Mouse (Mus musculus) ES-Bruce4 (cell line): ENCODE measurements at regions not wholly inside any gene's neighbourhood (a gene's known extent, or its start where the extent isn't known, plus 50 kb on each side); places are given as distances from the start of the nearest gene placed in this dataset.

Experiments used
- H3K27ac ChIP-seq: 2 replicates; pipeline ENCODE4 v1.5.1; 2012; ENCODE audit warnings: low read length, inconsistent platforms; ENCODE audit not compliant: insufficient read depth
- H3K27me3 ChIP-seq: 2 replicates; pipeline ENCODE4 v1.6.1; 2012; ENCODE audit warnings: mild to moderate bottlenecking, low read length, inconsistent platforms; ENCODE audit not compliant: control insufficient read depth, poor library complexity, insufficient read depth, severe bottlenecking
- H3K36me3 ChIP-seq: 2 replicates; pipeline ENCODE4 v1.6.1; 2012; ENCODE audit warnings: inconsistent platforms, mild to moderate bottlenecking, low read length, moderate library complexity; ENCODE audit not compliant: control insufficient read depth, poor library complexity, insufficient read depth, severe bottlenecking
- H3K4me1 ChIP-seq: one replicate; pipeline ENCODE4 v1.8.1; 2011; ENCODE audit warnings: low read length; ENCODE audit not compliant: control insufficient read depth, insufficient read depth
- H3K4me3 ChIP-seq: 2 replicates; pipeline ENCODE4 v1.5.1; 2011; ENCODE audit warnings: low read depth, mild to moderate bottlenecking, low read length
- H3K9ac ChIP-seq: 2 replicates; pipeline ENCODE4 v1.6.1; 2012; ENCODE audit warnings: low read depth, mild to moderate bottlenecking, inconsistent platforms; ENCODE audit not compliant: poor library complexity, severe bottlenecking
- H3K9me3 ChIP-seq: replicated peaks from 2 replicates; pipeline ENCODE4 v1.6.1; 2012; ENCODE audit warnings: mild to moderate bottlenecking, low read length, inconsistent platforms; ENCODE audit not compliant: control insufficient read depth, poor library complexity, insufficient read depth, severe bottlenecking
- CTCF ChIP-seq: IDR thresholded peaks from one replicate; pipeline ENCODE4 v1.8.1; 2011; ENCODE audit warnings: low read depth, low read length
- EP300 ChIP-seq: IDR thresholded peaks from 2 replicates; pipeline ENCODE4 v1.6.1; 2011; ENCODE audit warnings: low read depth, low read length; ENCODE audit not compliant: insufficient read depth
- POLR2A ChIP-seq: IDR thresholded peaks from one replicate; pipeline ENCODE4 v1.8.1; 2011; ENCODE audit warnings: low read length; ENCODE audit not compliant: insufficient read depth

GRCm38 (mm10) chr5:33537017-33537416 is 92.4 kb downstream of the Fam53a start:
- Histone ChIP-seq H3K4me3 (peak overlapping the region; percentile 24; the same call in 1 of the 2 replicates), H3K36me3 (no peaks in the 10 kb centered on the region), H3K9me3 (no peaks in the 10 kb centered on the region), H3K4me1 (peaks cover 15% of the 10 kb centered on the region), H3K27me3 (no peaks in the 10 kb centered on the region), H3K27ac (peak overlapping the region; percentile 94), H3K9ac (peak overlapping the region; percentile 19; the same call in 1 of the 2 replicates)
- no peak for TF ChIP-seq POLR2A
- TF ChIP-seq EP300, result no peak

- Histone ChIP-seq H3K4me1 (peaks cover 15% of the 10 kb centered on the region), H3K9me3 (no peaks in the 10 kb centered on the region), H3K9ac (no peak overlapping the region), H3K36me3 (no peaks in the 10 kb centered on the region), H3K27me3 (no peaks in the 10 kb centered on the region), H3K27ac (peak overlapping the region; percentile 94), H3K4me3 (peak overlapping the region; percentile 24)
- TF ChIP-seq EP300 (0 out of 2 replicates have a peak, but pooled peaks have one; percentile 13), POLR2A (no peak)
Measured at GRCm38 (mm10) chr5:33536261-33536660, 93.2 kb downstream of the Fam53a start.

GRCm38 (mm10) chr5:33535145-33536010 is 94.1 kb downstream of the Fam53a start:
- TF ChIP-seq EP300, result peak; percentile 99
- TF ChIP-seq CTCF, result no peak
- no peaks in the 10 kb centered on the region for H3K9me3 ChIP-seq
- H3K36me3 ChIP-seq, result no peaks in the 10 kb centered on the region
- peaks cover 15% of the 10 kb centered on the region for H3K4me1 ChIP-seq
- H3K9ac ChIP-seq, result peak overlapping the region; percentile 65
- peak overlapping the region; percentile 81 for H3K4me3 ChIP-seq
- H3K27me3 ChIP-seq, result no peaks in the 10 kb centered on the region
- peak overlapping the region; percentile 94 for H3K27ac ChIP-seq

GRCm38 (mm10) chr5:33534345-33534744 is 95.1 kb downstream of the Fam53a start:
- no peaks in the 10 kb centered on the region for H3K9me3 ChIP-seq
- peak overlapping the region; percentile 65 for H3K9ac ChIP-seq
- no peaks in the 10 kb centered on the region for H3K27me3 ChIP-seq
- H3K4me1 ChIP-seq, result peaks cover 15% of the 10 kb centered on the region
- H3K27ac ChIP-seq, result peak overlapping the region; percentile 89
- H3K4me3 ChIP-seq, result peak overlapping the region; percentile 81
- no peak for TF ChIP-seq POLR2A
- TF ChIP-seq EP300, result peak; percentile 49; the same call in 1 of the 2 replicates
- no peaks in the 10 kb centered on the region for H3K36me3 ChIP-seq

GRCm38 (mm10) chr5:33533185-33533584 is 96.2 kb downstream of the Fam53a start:
- Histone ChIP-seq H3K4me3 (no peak overlapping the region), H3K27me3 (no peaks in the 10 kb centered on the region), H3K9me3 (no peaks in the 10 kb centered on the region), H3K4me1 (peaks cover 17% of the 10 kb centered on the region), H3K36me3 (no peaks in the 10 kb centered on the region), H3K27ac (no peak overlapping the region), H3K9ac (peak overlapping the region; percentile 65)
- TF ChIP-seq EP300 (no peak), POLR2A (no peak)

- no peak overlapping the region for H3K9ac ChIP-seq
- no peaks in the 10 kb centered on the region for H3K27me3 ChIP-seq
- H3K9me3 ChIP-seq, result no peaks in the 10 kb centered on the region
- H3K4me1 ChIP-seq, result peaks cover 10% of the 10 kb centered on the region
- TF ChIP-seq POLR2A, result no peak
- peak; percentile 96 for TF ChIP-seq EP300
- H3K36me3 ChIP-seq, result no peaks in the 10 kb centered on the region
- H3K27ac ChIP-seq, result peak overlapping the region; percentile 88
- H3K4me3 ChIP-seq, result no peak overlapping the region
Measured at GRCm38 (mm10) chr5:33531263-33531662, 97.5 kb upstream of the Nkx1-1 start.
